Mouse (Mus musculus) thymus, adult 18-20 months (tissue): ENCODE measurements around the gene Bms1.
A peak's percentile ranks its signal among the peaks of the same experiment; 100 is the strongest.

Experiments
- DNase-seq, 2 experiments: peaks; one replicate each; pipeline ENCODE4 v3.0.0; 2022; ENCODE audit warnings: mixed read lengths in 2 of 2

Gene Bms1

GRCm38 (mm10) chr6:118419050-118419920, at the start of gene Bms1:
Gene Bms1, minus strand, starts transcription at chr6:118419474.
- peak; percentile 81 to 88 for DNase-seq

GRCm38 (mm10) chr6:118462069-118462705, 42.9 kb upstream of the Bms1 start:
- DNase-seq: no peak

DNA sequence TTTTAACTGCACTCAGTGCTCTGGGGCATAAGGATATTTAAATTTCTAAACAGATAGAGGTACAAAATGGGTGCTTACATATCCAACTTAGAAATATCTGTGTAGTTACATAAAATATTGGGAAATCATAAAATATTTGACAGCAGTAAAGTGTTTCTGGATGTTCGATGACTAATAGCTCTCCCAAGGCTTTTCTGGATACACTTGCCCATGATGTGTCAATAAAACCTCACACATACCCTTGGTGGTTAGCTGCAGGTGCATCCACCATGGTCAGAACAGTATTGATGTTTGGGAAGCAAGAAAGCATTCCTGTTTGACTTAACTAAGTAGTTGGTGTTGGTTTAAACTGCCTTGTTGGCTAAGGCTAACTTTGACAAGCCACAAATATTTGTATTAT, 38.5 kb upstream of the Bms1 start:
- no peak for DNase-seq

- DNase-seq: peak; percentile 60 to 63
Measured at GRCm38 (mm10) chr6:118455042-118455631, 35.9 kb upstream of the Bms1 start, which contains the start of gene Zfp248. Gene Zfp248, minus strand, starts transcription at chr6:118455528.

- DNase-seq: no peak
Measured at GRCm38 (mm10) chr6:118454452-118454851, 35.2 kb upstream of the Bms1 start.

DNA sequence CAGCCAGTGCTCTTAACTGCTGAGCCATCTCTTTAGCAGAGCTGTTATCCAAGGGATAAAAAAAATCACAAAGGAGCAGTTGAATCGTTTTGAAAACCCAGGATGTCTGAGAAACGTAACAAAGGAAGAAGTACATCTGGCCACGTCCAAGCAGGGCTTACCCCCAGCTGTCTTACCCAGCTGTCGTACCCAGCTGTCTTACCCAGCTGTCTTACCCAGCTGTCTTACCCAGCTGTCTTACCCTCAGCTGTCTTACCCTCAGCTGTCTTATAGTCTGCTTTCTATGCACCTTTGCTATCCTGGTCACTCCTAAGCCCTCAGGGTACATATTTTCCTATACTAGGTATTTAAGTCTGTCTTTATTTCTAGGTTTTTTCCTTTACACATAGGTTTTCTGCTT, 12.2 kb upstream of the Bms1 start:
- no peak for DNase-seq

DNA sequence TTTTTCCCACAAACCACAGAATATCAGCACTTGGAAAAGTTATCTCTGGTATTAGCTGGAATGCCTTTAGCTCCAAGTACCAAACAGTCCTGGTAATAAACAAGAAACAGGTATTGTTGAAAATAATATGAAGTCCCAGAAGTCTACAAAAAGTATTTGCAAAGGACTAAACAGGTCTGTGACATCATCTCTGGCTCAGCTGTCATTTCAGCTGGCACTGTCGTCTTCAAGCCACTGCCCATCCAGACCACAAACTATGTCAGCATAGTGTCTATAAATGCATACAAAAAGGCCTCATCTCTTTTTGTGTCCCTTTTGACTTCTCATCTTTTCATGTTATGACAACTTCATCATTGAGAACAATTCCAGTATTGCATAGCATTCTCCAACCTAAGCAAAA, 7.4 kb upstream of the Bms1 start:
- DNase-seq: no peak

- no peak for DNase-seq
Measured at GRCm38 (mm10) chr6:118410428-118410827, 8.8 kb downstream of the Bms1 start.

DNA sequence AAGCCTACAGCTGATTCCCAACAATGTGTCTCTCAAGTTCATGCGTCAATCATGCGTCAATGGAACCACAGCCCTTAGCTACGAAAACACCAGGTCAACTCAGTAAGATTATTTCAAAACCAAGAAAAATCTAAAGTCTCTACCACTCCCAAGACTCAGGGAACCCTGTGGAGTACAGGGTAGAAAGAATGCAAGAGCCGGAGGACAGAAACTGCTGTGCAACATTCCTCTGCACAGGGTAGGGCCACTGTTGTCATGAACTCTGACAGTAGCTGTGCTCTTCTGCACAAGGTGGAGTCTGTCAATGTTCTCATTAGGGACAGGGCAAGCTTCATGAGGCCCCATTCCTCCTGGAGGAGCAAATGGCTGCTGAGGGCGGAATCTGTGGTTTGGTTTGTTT, 10.8 kb downstream of the Bms1 start:
- no peak for DNase-seq

- DNase-seq: no peak
Measured at GRCm38 (mm10) chr6:118406421-118406820, 12.9 kb downstream of the Bms1 start.

- no peak for DNase-seq
Measured at GRCm38 (mm10) chr6:118390746-118391145, 28.5 kb downstream of the Bms1 start.

- DNase-seq: no peak
Measured at GRCm38 (mm10) chr6:118385962-118386361, 33.3 kb downstream of the Bms1 start.

GRCm38 (mm10) chr6:118381234-118381633, 38.0 kb downstream of the Bms1 start:
- DNase-seq: no peak

DNA sequence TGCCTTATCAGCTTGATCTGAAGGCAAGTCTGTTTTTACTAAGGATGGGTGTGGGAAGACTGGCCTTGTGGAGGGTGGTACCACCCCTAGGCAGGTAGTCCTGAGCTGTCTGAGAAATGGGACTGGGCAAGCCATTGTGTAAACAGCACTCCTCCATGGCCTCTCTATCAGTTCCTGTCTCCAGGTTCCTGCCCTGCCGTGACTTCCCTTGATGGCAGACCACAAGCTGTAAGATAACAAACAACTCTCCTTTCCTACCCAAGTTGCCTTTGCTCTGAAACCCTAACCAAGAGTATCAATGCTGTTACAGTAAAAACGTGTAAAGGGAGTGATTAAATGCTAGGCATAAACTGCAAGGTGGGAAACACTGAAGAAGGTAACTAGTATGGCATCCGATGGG, 38.6 kb downstream of the Bms1 start:
- no peak for DNase-seq

- DNase-seq: peak in 1 of 2 experiments; percentile 19
Measured at GRCm38 (mm10) chr6:118379451-118380167, 39.7 kb downstream of the Bms1 start.

DNA sequence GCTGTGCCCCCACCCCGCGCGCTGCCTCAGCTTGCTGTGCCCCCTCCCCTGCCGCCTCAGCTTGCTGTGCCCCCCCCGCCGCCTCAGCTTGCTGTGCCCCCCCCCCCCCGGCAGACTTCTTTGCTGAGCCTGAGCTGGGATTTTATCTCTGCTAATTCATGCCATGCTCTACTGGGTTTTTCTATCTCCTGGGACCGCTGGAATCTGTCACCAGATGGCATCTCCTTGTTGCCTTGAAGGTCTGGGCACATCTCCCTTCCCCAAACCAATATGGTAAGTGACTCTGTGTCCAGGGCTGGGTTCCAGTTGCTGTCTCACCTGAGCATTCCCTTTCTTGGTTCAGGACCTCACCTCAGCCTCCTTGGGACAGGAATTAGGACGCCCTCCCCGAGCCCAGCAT, 41.7 kb downstream of the Bms1 start:
- DNase-seq: no peak

DNA sequence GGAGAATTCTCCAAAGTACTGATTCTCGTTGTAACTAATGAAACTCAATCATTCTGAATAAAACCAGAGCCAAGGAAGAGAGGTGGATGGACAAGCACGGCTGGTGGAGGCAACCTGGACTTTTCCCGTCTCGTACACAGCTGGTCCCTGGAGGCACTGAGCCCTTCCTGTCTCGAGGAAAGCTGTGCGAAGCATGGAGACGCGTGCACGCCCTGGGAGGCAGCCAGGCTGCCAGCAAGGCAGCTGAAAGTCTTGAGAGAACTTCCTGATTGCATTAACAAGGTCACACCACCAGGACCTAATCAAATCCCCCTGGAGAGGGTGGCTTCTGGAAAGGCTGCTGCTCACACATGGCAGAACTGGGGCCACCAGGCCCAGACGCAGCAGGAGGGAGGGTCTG, 43.3 kb downstream of the Bms1 start:
- no peak for DNase-seq

- no peak for DNase-seq
Measured at GRCm38 (mm10) chr6:118375457-118375856, 43.8 kb downstream of the Bms1 start.

DNA sequence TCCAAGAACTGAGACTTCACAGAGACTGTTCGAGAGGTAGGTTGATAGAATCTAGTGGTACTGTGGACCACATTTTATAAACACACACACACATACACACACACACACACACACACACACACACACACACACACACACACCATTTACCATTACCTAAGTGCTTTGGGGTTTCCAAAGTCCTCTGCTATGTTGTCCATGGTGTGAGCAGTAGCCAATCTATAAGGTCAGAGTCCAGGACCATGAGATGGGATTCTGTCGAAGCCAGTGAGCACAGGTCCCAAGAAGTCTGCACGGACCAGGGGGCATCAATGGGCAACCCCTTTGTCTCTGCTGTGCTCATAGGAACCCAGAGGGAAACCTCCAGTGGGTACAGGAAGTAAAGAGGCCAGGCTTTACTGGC, 44.2 kb downstream of the Bms1 start:
- no peak for DNase-seq

DNA sequence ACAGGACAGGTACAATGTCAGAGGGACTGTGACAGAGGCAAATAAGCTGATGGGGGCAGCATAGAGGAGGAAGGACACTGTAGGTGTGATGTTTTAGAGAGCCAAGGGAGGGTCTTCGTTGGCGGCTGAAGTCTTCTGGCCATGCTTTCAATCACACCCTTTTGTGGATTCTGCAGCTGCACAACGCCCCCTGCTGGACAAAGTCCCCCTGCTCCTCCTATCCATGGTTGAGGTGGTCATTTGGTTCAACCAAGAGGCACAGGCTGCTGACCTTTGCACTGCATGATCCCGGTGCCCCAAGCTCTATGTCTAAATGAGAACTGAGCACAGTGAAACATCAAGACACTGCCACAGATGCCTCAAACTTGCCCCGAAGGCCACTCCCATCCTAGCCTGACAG, 46.0 kb downstream of the Bms1 start:
- no peak for DNase-seq

DNA sequence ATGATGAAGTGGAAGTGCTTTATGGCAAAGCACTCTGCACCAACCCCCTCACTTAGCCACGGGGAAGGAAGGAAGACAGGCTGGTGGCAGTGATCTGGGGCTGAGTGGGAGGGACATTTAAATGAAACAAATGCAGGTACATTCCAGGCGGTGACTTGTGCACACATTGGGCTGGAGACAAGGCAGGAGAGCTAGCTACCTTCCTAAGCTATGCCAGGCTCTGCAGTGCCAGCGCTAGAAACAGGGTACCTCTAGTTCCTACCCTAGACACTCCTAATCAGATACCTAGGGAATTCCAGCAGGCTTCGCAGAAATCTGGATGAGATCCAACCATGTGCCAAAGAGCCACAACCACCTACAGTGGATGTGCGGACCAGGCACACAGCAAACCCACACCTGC, 46.5 kb downstream of the Bms1 start:
- no peak for DNase-seq

DNA sequence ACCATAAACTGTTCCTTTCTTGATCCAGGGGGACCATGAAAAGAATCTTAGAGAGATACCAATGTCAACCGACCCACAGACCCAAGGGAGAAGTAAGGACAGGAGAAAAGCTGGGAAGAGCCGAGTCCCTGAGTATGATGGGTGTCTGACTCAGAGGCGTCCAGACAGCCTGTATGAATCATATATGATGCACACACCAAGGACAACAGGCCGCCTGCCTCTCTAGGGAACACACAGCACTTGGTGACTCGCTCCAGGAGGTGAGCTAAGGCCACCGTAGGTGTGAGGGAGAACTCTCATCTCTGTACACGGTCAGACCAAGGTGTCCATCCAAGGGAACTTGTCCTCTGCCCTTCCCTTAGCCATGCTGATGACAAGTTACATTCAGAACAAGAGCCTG, 51.8 kb downstream of the Bms1 start:
- DNase-seq: no peak

DNA sequence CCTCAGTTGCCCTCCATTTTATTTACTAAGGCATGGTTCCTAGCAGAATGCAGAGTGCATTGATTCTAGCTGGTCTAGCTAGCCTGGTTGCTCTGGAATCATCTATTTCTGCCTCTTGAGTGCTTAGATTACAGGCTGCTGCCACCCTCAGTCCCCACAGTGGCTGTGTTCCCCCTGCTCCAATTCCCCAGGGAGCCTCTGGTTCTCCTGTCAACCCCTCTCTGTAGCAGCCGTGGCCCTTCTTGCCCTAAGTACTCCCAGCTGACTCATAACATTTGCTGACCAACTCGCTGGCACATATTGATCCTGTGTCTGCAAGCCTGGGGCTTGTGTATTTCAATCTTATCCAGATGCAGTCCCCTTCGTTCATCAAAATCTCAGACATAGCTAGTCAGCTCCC, 53.1 kb downstream of the Bms1 start:
- no peak for DNase-seq
